Comparison of ENCODE assay signal across 8 mouse cellular contexts in the genomic region with DNA sequence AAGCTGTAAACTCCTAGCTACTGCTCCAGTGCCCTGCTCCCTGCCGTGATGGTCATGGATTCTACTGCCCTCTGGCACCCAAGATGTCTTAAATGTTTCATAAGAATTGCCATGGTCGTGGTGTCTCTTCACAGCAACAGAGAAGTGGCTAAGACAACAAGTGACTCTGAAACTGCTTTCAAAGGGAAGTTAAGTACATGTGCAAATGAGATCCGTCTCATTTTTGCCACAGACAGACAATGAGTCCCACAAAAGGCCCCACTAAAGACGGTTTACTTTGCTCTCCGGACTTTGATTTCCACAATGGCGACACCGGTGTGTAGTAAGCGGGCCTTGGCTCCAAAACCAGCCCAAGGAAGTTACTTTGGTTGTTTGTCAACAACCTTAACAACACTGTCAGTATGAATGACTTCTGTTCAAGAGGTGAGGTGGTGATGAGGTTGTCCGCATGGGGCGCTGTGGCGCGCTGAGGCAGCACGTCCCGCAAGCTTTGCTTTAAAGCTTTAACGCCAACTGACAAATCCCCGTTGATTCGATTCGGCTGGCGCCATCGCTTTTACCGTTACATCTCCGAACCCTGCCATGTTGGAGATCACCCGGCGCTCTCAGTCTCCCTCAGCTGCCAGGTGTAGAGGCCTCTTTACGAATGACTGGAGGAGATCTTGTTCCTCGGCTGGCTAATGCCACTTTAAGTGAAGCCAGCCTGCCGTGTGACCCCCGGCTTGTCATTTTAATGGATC.
DNase-seq lines count a peak whose midpoint lies in the region; ATAC-seq lines count a peak whose summit lies in the region.

No protein-coding gene starts in this region.

- no peaks in the 10 kb centered on the region for H3K27me3 ChIP-seq in midbrain, embryonic 10.5 days (ENCODE audit: low read depth, poor library complexity, severe bottlenecking)

- 5% methylated on average over 28 of the region's 28 CpGs for WGBS in midbrain, embryonic 10.5 days

- peak overlapping the region; percentile 83 for H3K27ac ChIP-seq in midbrain, embryonic 10.5 days (replicated peaks)

- no peaks in the 10 kb centered on the region for H3K9me3 ChIP-seq in midbrain, embryonic 10.5 days (replicated peaks)

- H3K36me3 ChIP-seq in midbrain, embryonic 10.5 days = no peaks in the 10 kb centered on the region

- intact Hi-C loops in left cerebral cortex, postnatal 4 days (cut with DNase I) = no loop called here

- peak overlapping the region; percentile 57 for H3K4me3 ChIP-seq in midbrain, embryonic 10.5 days

- no peak for ATAC-seq in activated CD4-positive, CD25-positive, alpha-beta regulatory T cell, adult 4 months

- H3K4me1 ChIP-seq in midbrain, embryonic 10.5 days = peaks cover 15% of the 10 kb centered on the region

- peak; percentile 84 for DNase-seq in adrenal gland, postnatal 14 days
- peak; percentile 81 for DNase-seq in embryo, embryonic 9.5 days (ENCODE audit: extremely low spot score)
- peak; percentile 21 to 65 for DNase-seq in gastrocnemius, postnatal 4 days (ENCODE audit: low spot score in 2 of 2)
- peak; percentile 15 for DNase-seq in kidney, adult 11 months
- peak; percentile 86 for DNase-seq in left cerebral cortex, postnatal 4 days
- DNase-seq in midbrain, embryonic 10.5 days (ENCODE audit: low spot score) = peak; percentile 81
- peak; percentile 23 for DNase-seq in spleen, adult 12 weeks (ENCODE audit: low spot score)

Comparison
In these comparisons a context has a peak if more than half of its experiments do, and no peak if none do; other contexts are left out.
1. DNase-seq: peak in every context shown above with its lines; median percentile 86 in left cerebral cortex, postnatal 4 days; 84 in adrenal gland, postnatal 14 days; 81 in embryo, embryonic 9.5 days; 81 in midbrain, embryonic 10.5 days; 43 in gastrocnemius, postnatal 4 days; 23 in spleen, adult 12 weeks; 15 in kidney, adult 11 months.